Mouse (Mus musculus): ENCODE measurements at regions not wholly inside any gene's neighbourhood (a gene's known extent, or its start where the extent isn't known, plus 50 kb on each side); places are given as distances from the start of the nearest gene placed in this dataset.

- Histone ChIP-seq H3K36me3 (no peaks in the 10 kb centered on the region), H3K9ac (no peak overlapping the region), H3K4me2 (no peak overlapping the region), H3K27me3 (no peaks in the 10 kb centered on the region), H3K4me3 (no peak overlapping the region), H3K4me1 (0 out of 2 replicates have a peak, but pooled peaks cover 4% of the 10 kb centered on the region), H3K27ac (no peak overlapping the region), H3K9me3 (no peaks in the 10 kb centered on the region)
- WGBS: 69% methylated on average over 1 of the region's 1 CpGs
- ATAC-seq (ENCODE audit: insufficient number of reproducible peaks, insufficient read depth, low FRiP score, low TSS enrichment, low read depth): no peak
Measured at GRCm38 (mm10) chr5:46673413-46673812, 816.0 kb upstream of the Lcorl start.

- 29% methylated on average over 2 of the region's 2 CpGs for WGBS
- no peak for ATAC-seq (ENCODE audit: insufficient number of reproducible peaks, insufficient read depth, low FRiP score, low TSS enrichment, low read depth)
- Histone ChIP-seq H3K4me1 (0 out of 2 replicates have a peak, but pooled peaks cover 4% of the 10 kb centered on the region), H3K36me3 (no peaks in the 10 kb centered on the region), H3K4me2 (no peak overlapping the region), H3K27me3 (no peaks in the 10 kb centered on the region), H3K9me3 (no peaks in the 10 kb centered on the region), H3K9ac (no peak overlapping the region), H3K27ac (no peak overlapping the region), H3K4me3 (no peak overlapping the region)
Measured at GRCm38 (mm10) chr5:46670484-46670883, 813.1 kb upstream of the Lcorl start.

GRCm38 (mm10) chr5:46666250-46666649, 808.8 kb upstream of the Lcorl start:
- Histone ChIP-seq H3K4me3 (no peak overlapping the region), H3K9me3 (no peaks in the 10 kb centered on the region), H3K27ac (no peak overlapping the region), H3K36me3 (no peaks in the 10 kb centered on the region), H3K9ac (no peak overlapping the region), H3K27me3 (no peaks in the 10 kb centered on the region), H3K4me1 (no peaks in the 10 kb centered on the region), H3K4me2 (no peak overlapping the region)
- 26% methylated on average over 3 of the region's 3 CpGs for WGBS
- no peak for ATAC-seq (ENCODE audit: insufficient number of reproducible peaks, insufficient read depth, low FRiP score, low TSS enrichment, low read depth)

GRCm38 (mm10) chr5:46657065-46657464, 799.6 kb upstream of the Lcorl start:
- Histone ChIP-seq H3K9me3 (no peaks in the 10 kb centered on the region), H3K36me3 (no peaks in the 10 kb centered on the region), H3K4me1 (no peaks in the 10 kb centered on the region), H3K27ac (no peak overlapping the region), H3K4me3 (no peak overlapping the region), H3K4me2 (no peak overlapping the region), H3K9ac (no peak overlapping the region), H3K27me3 (no peaks in the 10 kb centered on the region)
- ATAC-seq (ENCODE audit: insufficient number of reproducible peaks, insufficient read depth, low FRiP score, low TSS enrichment, low read depth): no peak

GRCm38 (mm10) chr5:46654189-46654588, 796.8 kb upstream of the Lcorl start:
- no peak overlapping the region for H3K27ac ChIP-seq
- ATAC-seq (ENCODE audit: insufficient number of reproducible peaks, insufficient read depth, low FRiP score, low TSS enrichment, low read depth): no peak
- H3K4me1 ChIP-seq: no peaks in the 10 kb centered on the region
- H3K9me3 ChIP-seq: no peaks in the 10 kb centered on the region
- H3K4me3 ChIP-seq: no peak overlapping the region
- no peaks in the 10 kb centered on the region for H3K27me3 ChIP-seq
- H3K9ac ChIP-seq: no peak overlapping the region
- H3K4me2 ChIP-seq: no peak overlapping the region
- no peaks in the 10 kb centered on the region for H3K36me3 ChIP-seq
- 76% methylated on average over 1 of the region's 1 CpGs for WGBS

- Histone ChIP-seq H3K9me3 (no peaks in the 10 kb centered on the region), H3K4me3 (no peak overlapping the region), H3K27ac (no peak overlapping the region), H3K4me2 (no peak overlapping the region), H3K36me3 (no peaks in the 10 kb centered on the region), H3K4me1 (no peaks in the 10 kb centered on the region), H3K9ac (no peak overlapping the region), H3K27me3 (no peaks in the 10 kb centered on the region)
- no peak for ATAC-seq (ENCODE audit: insufficient number of reproducible peaks, insufficient read depth, low FRiP score, low TSS enrichment, low read depth)
- WGBS: 72% methylated on average over 2 of the region's 2 CpGs
Measured at GRCm38 (mm10) chr5:46643009-46643408, 785.6 kb upstream of the Lcorl start.

- Histone ChIP-seq H3K4me3 (no peak overlapping the region), H3K27me3 (no peaks in the 10 kb centered on the region), H3K9me3 (no peaks in the 10 kb centered on the region), H3K27ac (no peak overlapping the region), H3K36me3 (no peaks in the 10 kb centered on the region), H3K9ac (no peak overlapping the region), H3K4me2 (no peak overlapping the region), H3K4me1 (no peaks in the 10 kb centered on the region)
- no peak for ATAC-seq (ENCODE audit: insufficient number of reproducible peaks, insufficient read depth, low FRiP score, low TSS enrichment, low read depth)
Measured at GRCm38 (mm10) chr5:46635116-46635668, 777.8 kb upstream of the Lcorl start.
